Mouse (Mus musculus) intestine, embryonic 16.5 days (tissue): Measurements from ENCODE around the gene Tcaf1. TPM values are rescaled to one million over a fixed set of nuclear protein-coding genes. Genes with fewer than 3 reads are reported as not detected.

Source experiments
- polyA plus RNA-seq: library from polyadenylated mRNA; unstranded; fragments of >200 nt; fragmentation: Nextera tagmentation; extraction: Ambion mirVana; gene quantifications from 2 replicates; pipeline ENCODE4 v1.2.1, GENCODE M21; 2015

Gene Tcaf1
- polyA plus RNA-seq, 1 experiment from 2014 or later, result 44.6 TPM

Other genes starting within 250 kb of the Tcaf1 start
- not detected in 2 replicates for gene Olfr458, start 244.9 kb downstream of the Tcaf1 start, polyA plus RNA-seq
- gene Olfr457, start 233.8 kb downstream of the Tcaf1 start, polyA plus RNA-seq, result 0.04 TPM in 1 of 2 replicates, not detected in the other
- not detected in 2 replicates for gene Olfr456, start 222.9 kb downstream of the Tcaf1 start, polyA plus RNA-seq
- gene Olfr455, start 162.5 kb downstream of the Tcaf1 start, polyA plus RNA-seq, result not detected in 2 replicates
- not detected in 2 replicates for gene Tcaf3, start 112.4 kb downstream of the Tcaf1 start, polyA plus RNA-seq
- gene Tcaf2, start 64.8 kb downstream of the Tcaf1 start, polyA plus RNA-seq, result 5.4 and 5.6 TPM in 2 replicates
- gene Olfr453, start 29.3 kb upstream of the Tcaf1 start, polyA plus RNA-seq, result not detected in 2 replicates
- not detected in 2 replicates for gene Olfr38, start 46.3 kb upstream of the Tcaf1 start, polyA plus RNA-seq
- not detected in 2 replicates for gene Olfr452, start 75.0 kb upstream of the Tcaf1 start, polyA plus RNA-seq
- gene Olfr450, start 101.9 kb upstream of the Tcaf1 start, polyA plus RNA-seq, result not detected in 2 replicates
- not detected in 2 replicates for gene Olfr449, start 124.3 kb upstream of the Tcaf1 start, polyA plus RNA-seq
- gene Olfr448, start 180.4 kb upstream of the Tcaf1 start, polyA plus RNA-seq, result not detected in 2 replicates
- gene Olfr447, start 198.8 kb upstream of the Tcaf1 start, polyA plus RNA-seq, result not detected in 2 replicates
- gene Olfr446, start 211.3 kb upstream of the Tcaf1 start, polyA plus RNA-seq, result not detected in 2 replicates
- not detected in 2 replicates for gene Olfr444, start 239.0 kb upstream of the Tcaf1 start, polyA plus RNA-seq